In genomic region chr3:121815549-121816235, GRCm38 (mm10) we compare ENCODE assay signal across 8 mouse cellular contexts. TPM values are rescaled to one million over a fixed set of nuclear protein-coding genes. Genes with fewer than 3 reads are reported as not detected.
DNase-seq lines count a peak whose midpoint lies in the region; ATAC-seq and TF ChIP-seq lines count a peak whose summit lies in the region.

No protein-coding gene starts in this region.

- no peaks in the 10 kb centered on the region for H3K4me1 ChIP-seq in kidney, postnatal 0 days (replicated peaks; ENCODE audit: insufficient read depth, low read length)
- no peaks in the 10 kb centered on the region for H3K4me1 ChIP-seq in bone marrow, adult 2 months (ENCODE audit: control insufficient read depth, insufficient read depth, low read length)
- H3K4me1 ChIP-seq in hindbrain, embryonic 11.5 days (replicated peaks; ENCODE audit: control insufficient read depth, insufficient read depth, low read length) = 0 out of 2 replicates have a peak, but pooled peaks cover 2% of the 10 kb centered on the region
- peaks cover 13% of the 10 kb centered on the region for H3K4me1 ChIP-seq in midbrain, embryonic 12.5 days

- H3K36me3 ChIP-seq in kidney, postnatal 0 days (ENCODE audit: insufficient read depth, low read length) = no peaks in the 10 kb centered on the region
- H3K36me3 ChIP-seq in hindbrain, embryonic 11.5 days (ENCODE audit: control insufficient read depth, insufficient read depth, low read length) = no peaks in the 10 kb centered on the region
- no peaks in the 10 kb centered on the region for H3K36me3 ChIP-seq in midbrain, embryonic 12.5 days

- no peaks in the 10 kb centered on the region for H3K27me3 ChIP-seq in kidney, postnatal 0 days (ENCODE audit: insufficient read depth, low read length)
- H3K27me3 ChIP-seq in hindbrain, embryonic 11.5 days (ENCODE audit: control insufficient read depth, insufficient read depth, low read length) = no peaks in the 10 kb centered on the region; the same call in 1 of the 2 replicates
- no peaks in the 10 kb centered on the region for H3K27me3 ChIP-seq in midbrain, embryonic 12.5 days

- 16% methylated on average over 16 of the region's 16 CpGs for WGBS in kidney, postnatal 0 days
- WGBS in bone marrow, adult 2 months = 26% methylated on average over 16 of the region's 16 CpGs
- WGBS in hindbrain, embryonic 11.5 days = 28% methylated on average over 16 of the region's 16 CpGs
- WGBS in midbrain, embryonic 12.5 days = 22% methylated on average over 16 of the region's 16 CpGs

- ATAC-seq in kidney, postnatal 0 days (replicated peaks; ENCODE audit: low FRiP score, low read depth) = no peak
- no peak for ATAC-seq in hindbrain, embryonic 11.5 days (ENCODE audit: low FRiP score)
- ATAC-seq in midbrain, embryonic 12.5 days (ENCODE audit: low FRiP score, low read depth) = no peak
- no peak for ATAC-seq in erythroid progenitor cell, adult 5-6 weeks (replicated peaks; ENCODE audit: low FRiP score, poor library complexity, severe bottlenecking)

- H3K9ac ChIP-seq in kidney, postnatal 0 days (ENCODE audit: low read depth, low read length) = peak overlapping the region; percentile 96
- peak overlapping the region; percentile 91 for H3K9ac ChIP-seq in hindbrain, embryonic 11.5 days (ENCODE audit: low read depth, low read length)
- H3K9ac ChIP-seq in midbrain, embryonic 12.5 days (replicated peaks) = peak overlapping the region; percentile 80

- H3K9me3 ChIP-seq in kidney, postnatal 0 days (replicated peaks; ENCODE audit: low read length) = no peaks in the 10 kb centered on the region
- H3K9me3 ChIP-seq in hindbrain, embryonic 11.5 days (ENCODE audit: control insufficient read depth, low read length) = no peaks in the 10 kb centered on the region
- no peaks in the 10 kb centered on the region for H3K9me3 ChIP-seq in midbrain, embryonic 12.5 days

- no peak for TF ChIP-seq CTCF in kidney, postnatal 0 days (IDR thresholded peaks at IDR 0.05; ENCODE audit: low read depth)
- TF ChIP-seq CTCF in bone marrow, adult 2 months (IDR thresholded peaks at IDR 0.05; ENCODE audit: control insufficient read depth, insufficient read depth, low read length) = no peak

- no peak for TF ChIP-seq POLR2A in bone marrow, adult 2 months (IDR thresholded peaks at IDR 0.05; ENCODE audit: borderline replicate concordance, control insufficient read depth, low read depth, low read length)

- peak overlapping the region; percentile 99 for H3K27ac ChIP-seq in kidney, postnatal 0 days
- peak overlapping the region; percentile 91 for H3K27ac ChIP-seq in bone marrow, adult 2 months (ENCODE audit: control insufficient read depth, insufficient read depth, low read depth, low read length, poor library complexity)
- peak overlapping the region; percentile 96 for H3K27ac ChIP-seq in hindbrain, embryonic 11.5 days (ENCODE audit: low read depth, low read length)
- peak overlapping the region; percentile 97 for H3K27ac ChIP-seq in midbrain, embryonic 12.5 days (replicated peaks)

- peak; percentile 66 for DNase-seq in kidney, postnatal 0 days (ENCODE audit: low spot score)
- DNase-seq in kidney, adult 11 months = no peak
- peak; percentile 10 for DNase-seq in hindbrain, embryonic 11.5 days (ENCODE audit: low spot score)
- DNase-seq in ovary, adult 18-20 months (ENCODE audit: low spot score) = no peak
- DNase-seq in adrenal gland, postnatal 10 days = no peak

- H3K4me3 ChIP-seq in kidney, postnatal 0 days (replicated peaks; ENCODE audit: low read depth, low read length) = peak overlapping the region; percentile 97
- peak overlapping the region; percentile 96 for H3K4me3 ChIP-seq in bone marrow, adult 2 months (replicated peaks; ENCODE audit: control insufficient read depth, low read depth, low read length)
- peak overlapping the region; percentile 83 for H3K4me3 ChIP-seq in hindbrain, embryonic 11.5 days (ENCODE audit: low read depth, low read length)
- peak overlapping the region; percentile 84 for H3K4me3 ChIP-seq in midbrain, embryonic 12.5 days

- peak overlapping the region; percentile 81 for H3K4me2 ChIP-seq in kidney, postnatal 0 days (ENCODE audit: low read length)
- peak overlapping the region; percentile 55 for H3K4me2 ChIP-seq in hindbrain, embryonic 11.5 days (replicated peaks; ENCODE audit: low read depth, low read length)
- H3K4me2 ChIP-seq in midbrain, embryonic 12.5 days (replicated peaks) = peak overlapping the region; percentile 62

RNA-seq across cellular contexts. Expression of gene Abcd3, which starts 0.6 kb away (rescaled TPM):
- polyA plus RNA-seq in kidney, postnatal 0 days (2015; fragmentation: Nextera tagmentation; extraction: Ambion mirVana) = 75.1 and 87.2 TPM in 2 replicates
- polyA plus RNA-seq in bone marrow, adult 2 months (2011; ENCODE audit: insufficient read depth, insufficient read length, low replicate concordance, missing spikeins) = 4.0 and 6.3 TPM in 2 replicates
- polyA plus RNA-seq in hindbrain, embryonic 11.5 days (2014; fragmentation: Nextera tagmentation; extraction: Ambion mirVana) = 59.2 and 62.6 TPM in 2 replicates
- polyA plus RNA-seq in midbrain, embryonic 12.5 days (2016; fragmentation: Nextera tagmentation; extraction: Ambion mirVana) = 59.0 and 62.8 TPM in 2 replicates
- 7.6 and 10.9 TPM in 2 replicates for total RNA-seq in erythroid progenitor cell, adult 5-6 weeks (2015; ENCODE audit: low replicate concordance)
- 4.9 and 8.5 TPM in 2 replicates for total RNA-seq in erythroid progenitor cell, adult 5-6 weeks (2017; ENCODE audit: low replicate concordance)
- 100 to 1,000 TPM; 170 to 171 TPM for total RNA-seq in adrenal gland, postnatal 10 days (2021)

Comparison
In these comparisons a context has a peak if more than half of its experiments do, and no peak if none do; other contexts are left out.
1. DNase-seq: peak in kidney, postnatal 0 days (single experiment) and hindbrain, embryonic 11.5 days (single experiment); none in kidney, adult 11 months (single experiment), ovary, adult 18-20 months (single experiment) and adrenal gland, postnatal 10 days (single experiment).
2. Peak in every context shown above with its lines, with median percentiles within 50 percentile points of each other: H3K27ac ChIP-seq, H3K4me2 ChIP-seq, H3K4me3 ChIP-seq and H3K9ac ChIP-seq.